Mouse (Mus musculus): Measurements from ENCODE around the gene Cd40. TPM values are rescaled to one million over a fixed set of nuclear protein-coding genes. Genes with fewer than 3 reads are reported as not detected.
A peak's percentile ranks its signal among the peaks of the same experiment; 100 is the strongest.

Cd40 gene
- 3.3 and 6.5 TPM in 2 replicates for total RNA-seq (2021)
- long read RNA-seq, experiment 1, partial matches to known transcripts, result 0 of 5 reads
- long read RNA-seq, experiment 1, other reads (novel, unspliced or antisense), result 2 of 5 reads
- long read RNA-seq, experiment 2, result 0 reads

DNA sequence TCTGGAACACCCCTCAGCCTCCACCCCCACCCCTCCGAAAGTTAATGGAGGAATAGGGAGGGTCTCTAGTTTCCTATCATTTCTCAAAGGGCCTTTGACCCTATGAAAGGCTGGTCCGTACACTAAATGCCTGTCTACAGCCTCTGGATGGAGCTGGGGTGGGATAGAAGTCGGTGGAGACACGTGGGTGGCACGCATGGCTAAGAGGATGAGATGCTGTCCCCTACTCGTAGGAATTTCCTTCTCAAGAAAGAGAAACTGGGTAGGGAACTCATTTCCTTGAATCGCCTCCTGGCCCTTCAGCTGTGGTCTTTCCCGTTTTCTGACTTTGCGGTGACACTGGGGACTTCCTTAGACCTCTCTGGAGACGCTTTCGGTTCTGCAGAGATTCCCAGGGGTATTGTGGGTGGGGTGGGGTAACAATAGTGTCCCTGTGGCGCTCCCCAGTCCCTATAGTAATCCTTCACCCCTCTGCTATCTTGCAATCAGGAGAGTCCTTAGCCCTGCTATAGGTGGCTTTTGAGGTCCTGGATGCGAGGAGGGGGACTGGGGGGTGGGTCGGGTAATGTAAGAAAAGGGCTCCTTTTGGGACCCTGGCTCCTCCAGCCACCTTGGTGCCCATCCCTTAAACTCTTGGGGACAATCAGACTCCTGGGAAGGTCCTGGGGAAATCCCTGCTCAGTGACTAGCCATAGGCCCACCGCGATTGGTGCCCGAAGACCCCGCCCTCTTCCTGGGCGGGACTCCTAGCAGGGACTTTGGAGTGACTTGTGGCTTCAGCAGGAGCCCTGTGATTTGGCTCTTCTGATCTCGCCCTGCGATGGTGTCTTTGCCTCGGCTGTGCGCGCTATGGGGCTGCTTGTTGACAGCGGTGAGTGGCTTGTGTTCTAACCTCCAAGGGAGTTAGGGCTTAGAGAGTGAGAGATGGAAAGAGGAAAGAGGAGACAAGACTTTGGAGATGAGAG is at the start of gene Cd40:
Gene Cd40 (plus strand): TSS at position 740 of the 965 bp plus-strand sequence.
- peak; percentile 88 for DNase-seq

- DNase-seq, result no peak
Measured at GRCm38 (mm10) chr2:165006813-165007212, 48.6 kb upstream of the Cd40 start.

DNA sequence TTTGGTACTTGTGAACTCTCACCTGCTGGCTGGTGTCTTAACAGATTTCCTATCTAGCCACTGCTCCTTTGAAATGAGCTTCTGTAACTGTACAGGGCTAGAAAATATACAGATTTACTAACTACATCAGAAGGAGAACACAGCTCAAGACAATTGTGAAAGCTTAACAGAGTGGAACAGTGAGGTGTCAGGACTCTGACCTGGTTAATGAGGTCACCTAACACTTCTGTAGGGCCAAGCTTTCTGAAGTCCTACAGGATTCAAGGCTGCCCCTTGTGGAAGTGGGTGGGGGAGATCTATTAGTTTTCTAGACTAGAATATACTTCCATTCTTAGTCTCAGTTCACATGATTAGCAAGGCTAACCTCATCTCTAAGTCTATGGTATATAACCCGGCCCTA is 47.4 kb upstream of the Cd40 start:
- DNase-seq, result no peak

DNA sequence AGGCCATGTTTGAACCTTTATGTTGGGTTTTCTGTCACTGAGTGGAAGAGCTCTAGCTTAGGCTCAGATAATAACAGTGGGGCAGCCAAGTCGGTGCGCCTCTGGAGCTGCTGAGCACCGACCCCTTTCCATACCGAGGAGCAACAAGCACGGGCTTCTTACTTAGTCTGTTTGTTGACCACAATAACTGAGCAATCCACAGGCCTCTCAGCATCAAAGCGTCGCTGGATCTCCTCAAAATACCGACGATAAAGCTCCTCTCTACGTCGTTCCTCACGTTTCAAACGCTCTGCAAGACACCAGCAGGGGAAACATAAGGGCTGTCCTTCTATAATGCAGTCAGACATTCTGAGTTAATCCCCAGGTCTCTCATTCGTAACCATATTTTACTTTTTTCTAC is 46.3 kb upstream of the Cd40 start:
- DNase-seq, result no peak

DNA sequence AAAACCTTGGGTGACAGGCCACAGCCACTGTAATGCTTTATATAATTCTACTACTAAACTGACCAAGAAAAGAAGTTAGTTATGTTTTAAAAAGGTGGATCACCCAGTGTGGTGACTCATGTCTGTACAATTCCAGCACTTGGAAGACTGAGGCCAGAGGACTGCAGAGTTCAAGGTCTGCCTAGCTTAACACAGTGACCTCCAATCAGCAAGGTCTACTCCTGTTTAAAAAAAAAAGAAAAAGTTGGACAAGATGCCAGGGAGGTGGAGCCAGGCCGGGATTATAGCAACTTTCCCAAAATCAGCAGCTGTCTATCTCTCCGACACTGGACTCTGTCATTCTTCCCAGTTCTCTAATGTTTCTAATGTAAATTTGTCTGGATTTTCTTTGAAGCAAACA is 45.8 kb upstream of the Cd40 start:
- peak; percentile 63 for DNase-seq

GRCm38 (mm10) chr2:165010351-165010750 is 45.1 kb upstream of the Cd40 start:
- peak; percentile 65 for DNase-seq

- no peak for DNase-seq
Measured at GRCm38 (mm10) chr2:165014935-165015334, 40.5 kb upstream of the Cd40 start.

GRCm38 (mm10) chr2:165020490-165020889 is 34.9 kb upstream of the Cd40 start:
- no peak for DNase-seq

DNA sequence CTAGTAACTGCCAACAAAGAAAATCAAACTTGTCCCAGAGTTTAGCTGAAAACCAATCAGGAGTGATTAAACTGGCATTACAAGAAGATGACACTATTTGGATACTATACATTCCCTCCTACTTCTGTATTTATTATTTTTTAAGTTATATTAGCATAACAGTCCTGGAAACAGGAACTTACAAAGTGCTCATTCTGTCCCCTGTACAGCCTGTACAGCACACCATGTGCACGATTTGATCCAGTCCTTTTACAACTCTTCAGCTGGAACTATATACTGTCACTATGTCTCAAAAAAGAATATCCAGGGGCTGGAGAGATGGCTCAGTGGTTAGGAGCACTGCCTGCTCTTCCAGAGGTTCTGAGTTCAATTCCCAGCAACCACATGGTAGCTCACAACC is 28.3 kb upstream of the Cd40 start:
- no peak for DNase-seq

DNA sequence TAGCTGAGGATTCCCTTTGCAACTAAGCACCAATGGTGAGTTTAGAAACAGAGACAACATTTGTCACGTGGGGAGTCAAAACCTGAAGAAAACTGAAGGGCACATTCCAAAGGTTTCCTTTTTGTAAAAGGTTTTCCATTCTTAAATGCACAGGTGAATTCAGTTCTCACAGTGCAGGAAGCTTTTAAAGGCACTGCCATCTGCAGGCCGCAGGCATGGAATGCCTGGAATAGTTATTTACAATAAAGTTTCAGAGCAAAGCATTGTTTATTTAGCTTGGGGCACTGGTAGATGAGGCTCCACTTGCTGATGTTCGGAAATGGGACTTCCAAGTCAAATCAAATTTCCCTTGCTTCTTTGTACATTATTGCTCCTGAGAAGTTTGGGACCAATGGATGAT is 22.9 kb upstream of the Cd40 start:
- DNase-seq, result no peak

- DNase-seq, result no peak
Measured at GRCm38 (mm10) chr2:165033306-165033705, 22.1 kb upstream of the Cd40 start.

DNA sequence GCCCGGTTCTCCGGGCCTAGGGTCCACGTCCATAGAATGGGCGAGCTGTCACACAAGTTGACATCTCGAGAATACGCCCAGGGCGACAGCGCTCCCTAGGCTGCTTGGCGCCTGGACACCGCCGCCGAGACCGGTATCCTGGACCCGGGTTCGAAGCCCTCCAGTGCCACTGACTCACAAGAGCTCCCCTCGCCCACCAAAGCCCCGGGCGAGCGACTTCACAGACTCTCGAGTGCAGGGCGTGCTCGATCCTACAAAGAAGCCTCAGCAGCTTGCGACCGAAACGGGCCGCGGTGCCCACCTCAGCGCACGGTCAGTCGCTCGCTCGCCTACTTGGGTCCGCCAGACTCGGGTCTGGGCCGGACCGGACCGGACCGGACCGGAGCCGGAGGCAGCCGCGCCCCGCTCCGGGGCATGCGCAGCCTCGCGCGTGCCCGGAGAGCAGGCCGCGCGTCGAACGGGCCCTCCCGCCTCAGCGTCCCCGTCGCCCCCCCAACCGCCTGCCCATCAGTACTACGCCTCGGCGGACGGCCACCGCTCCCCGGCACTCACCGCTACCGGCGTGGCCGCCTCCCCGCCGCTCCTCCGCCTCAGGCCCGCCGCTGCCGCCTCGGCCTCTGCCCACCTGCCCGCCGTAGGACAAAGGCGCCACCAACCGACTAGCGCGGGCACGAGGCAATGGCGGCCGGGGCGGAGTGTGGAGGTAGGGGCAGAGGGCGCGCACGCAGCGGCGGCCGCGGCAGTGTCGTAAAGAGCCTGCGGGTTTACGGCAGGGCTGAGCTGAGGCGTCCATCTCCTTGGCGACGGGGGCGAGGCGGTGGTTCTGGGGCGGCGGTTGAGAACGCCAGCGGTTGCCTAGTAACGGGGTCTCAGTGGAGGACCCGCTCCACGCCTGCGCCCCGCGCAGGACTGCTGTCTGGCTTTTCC is 21.0 kb upstream of the Cd40 start, which contains the start of gene Ncoa5:
Gene Ncoa5 (minus strand): TSS at position 737 of the 927 bp plus-strand sequence.
- DNase-seq, result peak; percentile 99

GRCm38 (mm10) chr2:165035058-165035431 is 20.4 kb upstream of the Cd40 start:
- no peak for DNase-seq

DNA sequence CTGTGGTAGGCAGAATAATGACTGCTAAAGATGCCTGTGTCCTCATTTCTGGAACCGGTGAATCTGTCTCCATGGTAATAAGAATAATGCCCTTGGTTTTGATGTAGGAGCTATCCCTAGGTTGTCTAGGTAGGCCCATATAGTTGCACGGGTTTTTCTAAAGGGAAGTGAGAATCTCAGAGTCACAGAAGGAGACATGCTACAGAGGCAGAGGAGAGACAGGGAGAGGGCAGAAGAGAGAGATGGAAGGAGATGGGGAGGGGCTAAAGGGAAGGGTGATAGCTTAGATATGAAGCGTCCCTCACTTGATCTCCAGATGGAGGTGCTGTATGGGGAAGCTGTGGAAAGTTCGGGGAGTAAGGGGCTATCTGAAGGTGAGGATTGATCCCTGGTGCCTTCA is 18.0 kb upstream of the Cd40 start:
- DNase-seq, result no peak

DNA sequence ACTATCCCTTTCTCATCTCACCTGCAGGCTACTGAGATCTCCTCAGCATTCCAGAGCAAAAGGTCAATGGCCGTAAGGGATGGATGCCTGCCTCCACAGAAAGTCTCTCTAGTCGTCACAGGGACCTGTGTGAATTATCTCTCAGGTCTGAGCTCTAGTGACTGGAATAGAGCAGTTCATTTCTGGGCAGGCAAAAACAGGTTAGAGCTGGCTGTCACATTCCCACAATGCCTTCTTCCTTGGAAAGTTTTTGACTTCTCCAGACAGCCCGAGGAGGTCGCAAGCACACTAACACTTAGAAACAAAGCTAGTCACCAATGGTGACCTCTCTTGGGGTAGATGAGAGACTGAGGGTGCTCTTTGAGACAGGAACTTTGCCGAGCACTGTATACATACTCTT is 13.3 kb upstream of the Cd40 start:
- no peak for DNase-seq

DNA sequence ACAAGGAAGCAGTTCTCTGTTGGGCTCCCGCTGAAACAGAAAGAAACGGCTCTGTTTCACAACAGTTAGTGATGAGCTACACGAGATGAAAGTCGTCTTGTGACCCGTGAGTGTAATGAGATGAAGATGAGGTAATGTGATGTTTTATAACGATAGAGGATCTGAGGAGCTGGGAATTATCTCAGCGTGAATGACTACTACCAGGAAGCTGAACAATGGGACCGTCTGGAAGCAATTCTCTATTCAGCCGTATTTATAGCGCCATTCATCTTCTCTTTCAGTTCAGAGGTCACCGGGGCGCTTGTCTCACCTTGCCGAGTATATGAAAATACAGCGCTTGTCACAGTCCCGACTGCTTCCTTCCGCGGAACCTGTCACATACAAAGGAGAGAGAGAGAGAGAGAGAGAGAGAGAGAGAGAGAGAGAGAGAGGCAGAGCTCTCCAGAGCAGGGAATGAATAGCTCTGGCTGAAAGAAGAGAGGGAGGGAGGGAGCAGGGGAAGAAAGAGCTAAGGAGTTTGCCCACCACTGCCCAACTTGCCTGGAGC is 12.3 kb upstream of the Cd40 start:
- no peak for DNase-seq

DNA sequence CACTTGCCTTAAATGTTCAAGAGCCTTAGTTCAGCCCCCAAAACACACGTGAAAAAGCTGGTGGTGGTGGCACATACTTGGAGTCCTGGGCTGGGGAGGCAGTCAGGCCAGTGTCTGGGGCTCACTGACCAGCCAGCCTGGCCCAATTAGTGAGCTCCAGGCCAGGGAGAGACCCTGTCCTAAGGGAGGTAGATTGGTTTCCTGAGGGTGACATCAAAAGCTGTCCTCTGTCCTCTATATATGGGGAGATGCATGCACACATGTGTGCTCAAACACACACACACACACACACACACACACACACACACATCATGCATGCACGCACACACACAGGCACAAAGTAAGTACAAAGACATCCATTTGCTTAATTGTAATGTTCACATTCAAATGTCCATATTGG is 11.7 kb upstream of the Cd40 start:
- no peak for DNase-seq

DNA sequence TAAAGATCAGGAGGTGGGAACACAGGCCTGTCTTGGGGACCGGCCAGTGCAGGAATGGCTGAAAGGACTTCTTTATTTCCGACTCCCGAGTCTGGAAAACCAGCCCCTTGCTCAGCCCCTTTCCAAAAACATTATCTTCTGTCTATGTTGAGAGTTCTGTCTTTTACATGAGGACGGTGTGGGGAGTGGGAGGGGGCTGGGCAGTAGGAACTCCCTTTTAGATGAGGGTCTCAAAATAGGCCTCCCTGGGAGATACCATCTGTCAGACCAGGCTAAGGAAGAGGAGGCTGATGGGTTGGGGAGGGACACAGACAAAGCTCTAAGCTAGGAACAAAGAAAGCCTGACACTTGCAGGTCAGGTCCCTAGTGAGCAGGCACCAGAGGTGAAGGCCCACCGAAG is 6.4 kb upstream of the Cd40 start:
- DNase-seq, result no peak

DNA sequence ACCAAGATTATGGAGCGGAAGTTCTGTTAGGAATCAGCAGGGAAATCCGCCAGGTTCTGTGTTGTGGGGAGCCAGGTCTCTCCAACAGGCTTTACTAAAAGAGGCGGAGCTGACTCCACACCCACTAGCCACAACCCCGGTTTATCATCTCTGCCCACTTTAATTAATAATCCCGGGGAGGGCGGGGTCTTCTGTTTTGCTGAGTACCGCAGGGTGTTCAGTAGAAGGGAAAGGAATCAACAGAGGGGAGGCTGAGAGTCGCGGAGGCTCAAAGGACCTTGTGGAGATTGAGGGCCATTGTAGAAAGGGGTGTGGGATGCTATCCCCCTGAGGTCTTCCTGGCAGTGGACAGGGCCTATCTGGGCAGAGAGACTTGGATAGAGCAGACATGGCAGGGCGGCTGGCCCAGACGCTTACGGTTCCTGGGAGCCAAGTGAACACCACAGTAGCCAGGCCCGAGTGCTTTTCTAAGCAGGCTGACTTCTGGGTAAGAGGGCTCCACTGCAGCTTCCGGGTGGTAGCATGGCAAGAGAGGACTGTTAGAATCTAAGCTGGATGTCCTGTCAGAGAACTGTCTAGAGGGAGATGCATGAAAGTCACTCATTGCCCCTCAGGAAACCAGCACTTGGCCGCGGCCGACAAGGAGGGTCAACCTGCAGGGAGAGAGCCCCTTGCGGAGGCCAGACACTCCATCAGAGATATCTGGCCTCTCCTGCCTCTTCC is 4.4 kb upstream of the Cd40 start:
- DNase-seq, result peak; percentile 3

DNA sequence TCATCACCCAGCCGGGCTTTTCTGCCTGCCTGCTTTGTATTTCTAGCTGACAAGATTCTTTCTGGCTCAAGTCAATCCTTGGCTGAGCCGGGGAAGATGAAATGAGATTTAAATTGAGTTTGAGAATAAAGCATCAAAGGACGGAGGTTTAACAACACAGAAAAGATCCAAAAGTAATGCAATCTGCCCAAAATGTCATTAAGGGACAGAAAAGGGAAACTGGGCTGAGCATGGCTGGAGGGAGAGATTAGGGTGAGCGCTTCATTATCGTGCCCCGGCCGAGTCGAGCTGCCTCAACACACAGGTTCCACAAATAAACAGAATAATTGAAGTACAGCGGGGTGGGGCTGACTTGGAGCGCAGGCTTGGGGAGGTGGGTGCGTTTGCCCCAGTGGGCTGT is 3.9 kb upstream of the Cd40 start:
- DNase-seq, result no peak

DNA sequence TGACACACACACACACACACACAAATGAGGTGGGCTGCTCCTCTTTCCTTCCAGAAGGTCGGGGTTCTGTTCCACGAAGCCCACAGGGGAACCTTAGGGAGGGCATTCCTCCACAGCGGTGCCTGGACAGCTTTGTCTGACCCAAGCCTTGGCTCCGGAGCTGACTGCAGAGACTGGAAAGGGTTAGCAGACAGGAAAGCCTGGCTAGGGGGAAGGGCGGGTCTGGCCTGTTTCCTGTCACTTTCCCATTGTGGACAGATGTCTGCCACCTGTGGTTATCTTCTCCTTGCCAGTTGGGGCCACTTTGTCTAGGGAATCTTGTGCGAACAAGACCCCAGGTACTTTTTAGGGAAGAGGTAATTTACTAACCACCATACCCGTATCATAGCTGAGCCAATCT is 478 bp downstream of the Cd40 start:
- DNase-seq, result peak; percentile 33

Data from adrenal gland, postnatal 14 days (tissue).